Mouse (Mus musculus): ENCODE data around the gene Camk2n1. TPM values are rescaled to one million over a fixed set of nuclear protein-coding genes. Genes with fewer than 3 reads are reported as not detected.
"Not testable (repeated sequence)": the region's sequence is repeated elsewhere in the genome, so short reads cannot be mapped to it uniquely, and the experiment has no call there.

The Camk2n1 gene
- polyA plus RNA-seq, 1 experiment from 2014 or later = 2.4 TPM

- not testable (repeated sequence) for H3K36me3 ChIP-seq; H3K4me1 ChIP-seq; H3K27me3 ChIP-seq; H3K27ac ChIP-seq; H3K4me2 ChIP-seq; H3K4me3 ChIP-seq; H3K9ac ChIP-seq; ATAC-seq (ENCODE audit: insufficient number of reproducible peaks, insufficient read depth, low FRiP score, low TSS enrichment, low read depth); H3K9me3 ChIP-seq
- 87% methylated on average over 14 of the region's 14 CpGs for WGBS
Measured at GRCm38 (mm10) chr4:138425604-138426003, 28.5 kb upstream of the Camk2n1 start.

- no peaks in the 10 kb centered on the region for H3K36me3 ChIP-seq
- no peak overlapping the region for H3K4me2 ChIP-seq
- ATAC-seq (ENCODE audit: insufficient number of reproducible peaks, insufficient read depth, low FRiP score, low TSS enrichment, low read depth) = no peak
- WGBS = 40% methylated on average over 22 of the region's 22 CpGs
- H3K9ac ChIP-seq = 0 out of 2 replicates have a peak overlapping the region, but pooled peaks have one; percentile 28
- H3K27ac ChIP-seq = no peak overlapping the region
- H3K27me3 ChIP-seq = no peaks in the 10 kb centered on the region
- no peak overlapping the region for H3K4me3 ChIP-seq
- H3K4me1 ChIP-seq = no peaks in the 10 kb centered on the region
- H3K9me3 ChIP-seq = no peaks in the 10 kb centered on the region
Measured at GRCm38 (mm10) chr4:138426778-138427705, 27.1 kb upstream of the Camk2n1 start.

- 42% methylated on average over 3 of the region's 3 CpGs for WGBS
- Histone ChIP-seq H3K4me2 (no peak overlapping the region), H3K9me3 (no peaks in the 10 kb centered on the region), H3K27ac (no peak overlapping the region), H3K27me3 (no peaks in the 10 kb centered on the region), H3K4me1 (no peaks in the 10 kb centered on the region), H3K36me3 (no peaks in the 10 kb centered on the region), H3K9ac (no peak overlapping the region), H3K4me3 (no peak overlapping the region)
- no peak for ATAC-seq (ENCODE audit: insufficient number of reproducible peaks, insufficient read depth, low FRiP score, low TSS enrichment, low read depth)
Measured at GRCm38 (mm10) chr4:138429778-138430177, 24.3 kb upstream of the Camk2n1 start.

- H3K4me1 ChIP-seq = peaks cover 10% of the 10 kb centered on the region
- no peak overlapping the region for H3K27ac ChIP-seq
- H3K4me2 ChIP-seq = no peak overlapping the region
- H3K27me3 ChIP-seq = no peaks in the 10 kb centered on the region
- H3K9me3 ChIP-seq = no peaks in the 10 kb centered on the region
- no peak overlapping the region for H3K9ac ChIP-seq
- H3K4me3 ChIP-seq = no peak overlapping the region
- H3K36me3 ChIP-seq = peaks cover 2% of the 10 kb centered on the region; the same call in 1 of the 2 replicates
- WGBS = 31% methylated on average over 8 of the region's 8 CpGs
- ATAC-seq (ENCODE audit: insufficient number of reproducible peaks, insufficient read depth, low FRiP score, low TSS enrichment, low read depth) = no peak
Measured at GRCm38 (mm10) chr4:138431340-138431739, 22.8 kb upstream of the Camk2n1 start.

- peak within 1 kb of the TSS; percentile 92 for H3K4me2 ChIP-seq
- peak within 1 kb of the TSS; percentile 92 for H3K9ac ChIP-seq
- 1% methylated on average over 64 of the region's 64 CpGs for WGBS
- H3K4me1 ChIP-seq = peaks cover 10% of the 10 kb centered on the region
- H3K27me3 ChIP-seq = no peaks in the 10 kb centered on the region
- peak within 1 kb of the TSS; percentile 55 for H3K27ac ChIP-seq
- no peaks in the 10 kb centered on the region for H3K9me3 ChIP-seq
- peaks cover 33% of the 10 kb centered on the region for H3K36me3 ChIP-seq
- ATAC-seq (ENCODE audit: insufficient number of reproducible peaks, insufficient read depth, low FRiP score, low TSS enrichment, low read depth) = peak; percentile 90
- H3K4me3 ChIP-seq = peak within 1 kb of the TSS; percentile 95
Measured at GRCm38 (mm10) chr4:138434347-138435316, 19.5 kb upstream of the Camk2n1 start, which contains the start of gene Mul1. Gene Mul1 (plus strand): TSS chr4:138434671.

GRCm38 (mm10) chr4:138440062-138440461 is 14.1 kb upstream of the Camk2n1 start:
- Histone ChIP-seq H3K9me3 (no peaks in the 10 kb centered on the region), H3K27me3 (no peaks in the 10 kb centered on the region; the same call in 1 of the 2 replicates), H3K4me2 (no peak overlapping the region), H3K4me3 (no peak overlapping the region), H3K27ac (no peak overlapping the region), H3K4me1 (peaks cover 9% of the 10 kb centered on the region), H3K9ac (no peak overlapping the region), H3K36me3 (peaks cover 58% of the 10 kb centered on the region)
- 55% methylated on average over 3 of the region's 3 CpGs for WGBS
- ATAC-seq (ENCODE audit: insufficient number of reproducible peaks, insufficient read depth, low FRiP score, low TSS enrichment, low read depth) = no peak

- Histone ChIP-seq H3K9me3 (no peaks in the 10 kb centered on the region), H3K4me3 (no peak overlapping the region), H3K4me2 (no peak overlapping the region), H3K36me3 (peaks cover 22% of the 10 kb centered on the region), H3K4me1 (peaks cover 13% of the 10 kb centered on the region), H3K27me3 (peaks cover 31% of the 10 kb centered on the region), H3K9ac (no peak overlapping the region), H3K27ac (no peak overlapping the region)
- WGBS = 20% methylated on average over 5 of the region's 5 CpGs
- no peak for ATAC-seq (ENCODE audit: insufficient number of reproducible peaks, insufficient read depth, low FRiP score, low TSS enrichment, low read depth)
Measured at GRCm38 (mm10) chr4:138444941-138445340, 9.2 kb upstream of the Camk2n1 start.

- H3K4me2 ChIP-seq = no peak overlapping the region
- no peak overlapping the region for H3K4me3 ChIP-seq
- peaks cover 13% of the 10 kb centered on the region for H3K4me1 ChIP-seq
- ATAC-seq (ENCODE audit: insufficient number of reproducible peaks, insufficient read depth, low FRiP score, low TSS enrichment, low read depth) = no peak
- H3K9ac ChIP-seq = 0 out of 2 replicates have a peak overlapping the region, but pooled peaks have one; percentile 27
- 0 out of 2 replicates have a peak, but pooled peaks cover 3% of the 10 kb centered on the region for H3K36me3 ChIP-seq
- no peaks in the 10 kb centered on the region for H3K9me3 ChIP-seq
- H3K27me3 ChIP-seq = peaks cover 48% of the 10 kb centered on the region
- H3K27ac ChIP-seq = no peak overlapping the region
- 24% methylated on average over 13 of the region's 13 CpGs for WGBS
Measured at GRCm38 (mm10) chr4:138446981-138447380, 7.1 kb upstream of the Camk2n1 start.

- H3K9ac ChIP-seq = no peak overlapping the region
- no peaks in the 10 kb centered on the region for H3K9me3 ChIP-seq
- peaks cover 13% of the 10 kb centered on the region for H3K4me1 ChIP-seq
- no peak overlapping the region for H3K4me3 ChIP-seq
- peak; percentile 53 for ATAC-seq (ENCODE audit: insufficient number of reproducible peaks, insufficient read depth, low FRiP score, low TSS enrichment, low read depth)
- H3K27ac ChIP-seq = no peak overlapping the region
- under 1% methylated on average over 8 of the region's 8 CpGs for WGBS
- no peak overlapping the region; the same call in 1 of the 2 replicates for H3K4me2 ChIP-seq
- H3K36me3 ChIP-seq = no peaks in the 10 kb centered on the region
- H3K27me3 ChIP-seq = peaks cover 52% of the 10 kb centered on the region
Measured at GRCm38 (mm10) chr4:138447387-138447786, 6.7 kb upstream of the Camk2n1 start.

GRCm38 (mm10) chr4:138447827-138448602 is 6.1 kb upstream of the Camk2n1 start:
- WGBS = 39% methylated on average over 15 of the region's 15 CpGs
- ATAC-seq (ENCODE audit: insufficient number of reproducible peaks, insufficient read depth, low FRiP score, low TSS enrichment, low read depth) = no peak
- peaks cover 58% of the 10 kb centered on the region for H3K27me3 ChIP-seq

More at GRCm38 (mm10) chr4:138447827-138448602, 6.1 kb upstream of the Camk2n1 start:
- H3K4me3 ChIP-seq = no peak overlapping the region
- H3K4me1 ChIP-seq = peaks cover 13% of the 10 kb centered on the region
- no peaks in the 10 kb centered on the region for H3K9me3 ChIP-seq
- H3K36me3 ChIP-seq = no peaks in the 10 kb centered on the region
- no peak overlapping the region for H3K9ac ChIP-seq
- no peak overlapping the region for H3K27ac ChIP-seq
- no peak overlapping the region; the same call in 1 of the 2 replicates for H3K4me2 ChIP-seq
